Mouse (Mus musculus) small intestine, adult 2 months (tissue): ENCODE measurements around the gene Gm49354. TPM values are rescaled to one million over a fixed set of nuclear protein-coding genes. Genes with fewer than 3 reads are reported as not detected.
A peak's percentile ranks its signal among the peaks of the same experiment; 100 is the strongest.

ENCODE experiments used
- H3K27ac ChIP-seq: fragments of 200-500 bp; 2 replicates; pipeline ENCODE4 v1.5.1; 2012; ENCODE audit warnings: low read depth, low read length, control low read depth, inconsistent platforms; ENCODE audit not compliant: insufficient read depth
- H3K27me3 ChIP-seq: fragments of 200-500 bp; 2 replicates; pipeline ENCODE4 v1.6.1; 2012; ENCODE audit warnings: mild to moderate bottlenecking, moderate library complexity, low read length, inconsistent platforms; ENCODE audit not compliant: control insufficient read depth, insufficient read depth
- H3K36me3 ChIP-seq: fragments of 200-500 bp; 2 replicates; pipeline ENCODE4 v1.6.1; 2012; ENCODE audit warnings: mild to moderate bottlenecking, low read length, control low read depth, inconsistent platforms; ENCODE audit not compliant: control insufficient read depth, insufficient read depth
- H3K4me1 ChIP-seq: fragments of 200-500 bp; 2 replicates; pipeline ENCODE4 v1.6.1; 2012; ENCODE audit warnings: low read length, inconsistent platforms, mixed read lengths; ENCODE audit not compliant: control insufficient read depth, insufficient read depth, insufficient read length
- H3K4me3 ChIP-seq: fragments of 200-500 bp; 2 replicates; pipeline ENCODE4 v1.5.1; 2012; ENCODE audit warnings: low read depth, mild to moderate bottlenecking, control low read depth, inconsistent platforms, low read length, moderate library complexity
- CTCF ChIP-seq: fragments of 200-500 bp; IDR thresholded peaks from 2 replicates; pipeline ENCODE4 v1.5.1; 2012; ENCODE audit warnings: low read depth, mild to moderate bottlenecking, control low read depth, inconsistent platforms, low read length, moderate library complexity, mixed read lengths; ENCODE audit not compliant: insufficient replicate concordance, insufficient read length; ENCODE audit errors: extremely low read depth
- POLR2A ChIP-seq: fragments of 200-500 bp; IDR thresholded peaks from 2 replicates; pipeline ENCODE4 v1.6.1; 2012; ENCODE audit warnings: low read depth, mild to moderate bottlenecking, control low read depth, inconsistent platforms, low read length, moderate library complexity
- WGBS: fragments of 180-500 bp; shearing (Covaris S2); methylation state at CpG from one replicate; pipeline ENCODE4 v1.1.7; 2018; 5-methylcytosine and 5-hydroxymethylcytosine counted together
- polyA plus RNA-seq: library from polyadenylated mRNA; depleted of rRNA; stranded (reverse); fragments of >200 nt; gene quantifications from 2 replicates; pipeline ENCODE4 v1.2.3, GENCODE M21; 2012

Gene Gm49354
- polyA plus RNA-seq, 1 experiment = not detected

DNA sequence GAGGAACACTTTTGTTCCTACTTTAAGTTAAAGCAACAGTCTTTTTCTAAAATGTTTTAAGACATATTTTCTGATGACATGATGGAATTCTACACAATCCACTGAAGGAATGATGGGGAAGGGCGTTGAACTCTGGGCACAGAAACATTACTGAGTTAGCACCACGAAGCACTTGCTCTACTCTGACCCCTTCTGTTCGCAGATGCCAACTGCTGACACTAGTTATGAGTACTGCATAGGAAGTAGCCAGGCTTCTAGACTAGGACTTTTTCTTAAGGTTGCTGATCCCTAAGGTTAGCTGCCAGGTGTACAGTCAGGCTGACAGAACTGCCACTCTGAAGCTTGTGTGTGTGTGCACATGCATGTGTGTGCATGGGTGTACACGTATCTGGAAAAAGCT, 2.8 kb downstream of the Gm49354 start:
- no peak for TF ChIP-seq CTCF
- TF ChIP-seq POLR2A = no peak
- Histone ChIP-seq H3K36me3 (peaks cover 82% of the 10 kb centered on the region), H3K27me3 (no peaks in the 10 kb centered on the region), H3K27ac (no peak overlapping the region), H3K4me1 (no peaks in the 10 kb centered on the region), H3K4me3 (no peak overlapping the region)
- 75% methylated on average over 4 of the region's 4 CpGs for WGBS

DNA sequence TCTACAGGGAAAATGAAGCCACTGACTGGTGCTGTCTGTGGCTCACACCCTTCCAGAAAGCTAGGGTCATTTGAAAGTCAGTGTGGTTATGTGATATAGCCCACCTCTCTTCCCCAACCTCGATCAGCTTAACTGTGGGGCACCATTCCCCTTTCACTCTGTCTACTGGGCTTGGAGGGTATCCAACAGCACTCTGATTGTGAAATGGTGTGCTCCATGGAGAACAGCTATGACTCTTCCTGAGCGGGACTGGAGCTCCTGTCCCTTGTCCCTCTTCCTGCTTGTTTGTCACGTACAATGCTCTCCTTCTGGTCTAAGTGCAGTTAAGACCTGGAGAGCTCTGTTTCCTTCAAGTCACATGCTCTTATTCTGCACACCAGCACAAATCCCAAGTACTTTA, 6.9 kb downstream of the Gm49354 start:
- 75% methylated on average over 3 of the region's 3 CpGs for WGBS
- Histone ChIP-seq H3K27ac (no peak overlapping the region), H3K27me3 (no peaks in the 10 kb centered on the region), H3K4me3 (no peak overlapping the region), H3K36me3 (peaks cover 60% of the 10 kb centered on the region), H3K4me1 (peaks cover 7% of the 10 kb centered on the region; the same call in 1 of the 2 replicates)
- TF ChIP-seq CTCF = no peak
- no peak for TF ChIP-seq POLR2A

DNA sequence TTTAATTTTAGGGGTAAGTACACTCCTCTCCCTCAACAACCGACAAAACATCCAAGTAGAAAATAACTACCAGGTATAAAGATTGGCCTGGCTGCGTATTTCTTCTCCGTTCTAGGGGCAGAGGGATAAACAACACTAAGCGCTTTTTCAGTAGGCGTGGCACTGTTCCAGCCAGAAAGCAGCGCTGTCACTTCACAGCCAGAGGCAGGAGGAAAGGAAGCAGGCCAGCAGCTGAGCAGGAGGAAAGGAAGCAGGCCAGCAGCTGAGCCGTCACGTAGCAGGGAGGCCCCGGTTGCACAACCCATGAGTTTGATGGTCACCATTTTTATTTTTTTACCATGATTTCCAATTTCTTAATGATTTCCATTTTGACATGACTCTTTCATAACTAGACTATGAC, 10.8 kb downstream of the Gm49354 start:
- Histone ChIP-seq H3K4me1 (peaks cover 21% of the 10 kb centered on the region), H3K27me3 (no peaks in the 10 kb centered on the region), H3K36me3 (peaks cover 28% of the 10 kb centered on the region), H3K4me3 (no peak overlapping the region), H3K27ac (peak overlapping the region; percentile 53)
- TF ChIP-seq CTCF (no peak), POLR2A (no peak)
- 27% methylated on average over 9 of the region's 9 CpGs for WGBS

DNA sequence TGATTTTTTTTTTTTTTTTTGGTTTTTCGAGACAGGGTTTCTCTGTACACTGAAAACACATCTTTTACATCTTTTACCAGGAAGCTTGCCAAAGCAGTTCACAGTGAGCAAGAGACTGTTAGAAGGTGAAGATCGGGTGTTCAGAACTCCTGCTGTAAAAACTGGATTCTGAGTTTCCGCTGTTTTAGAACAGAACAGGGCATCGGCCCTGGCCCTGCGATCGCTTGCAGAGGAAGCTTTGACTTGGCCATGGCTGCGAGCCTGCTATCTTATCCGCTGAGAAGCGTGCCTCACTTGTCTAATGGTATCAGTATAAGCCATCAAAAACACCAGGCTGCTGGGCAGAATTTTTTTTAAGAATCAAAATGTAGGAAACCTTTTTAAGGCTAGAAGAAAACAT, 11.2 kb downstream of the Gm49354 start:
- Histone ChIP-seq H3K27me3 (no peaks in the 10 kb centered on the region), H3K4me1 (peaks cover 25% of the 10 kb centered on the region), H3K36me3 (peaks cover 24% of the 10 kb centered on the region), H3K27ac (peak overlapping the region; percentile 74), H3K4me3 (no peak overlapping the region)
- WGBS = 38% methylated on average over 9 of the region's 9 CpGs
- TF ChIP-seq POLR2A (no peak), CTCF (no peak)

DNA sequence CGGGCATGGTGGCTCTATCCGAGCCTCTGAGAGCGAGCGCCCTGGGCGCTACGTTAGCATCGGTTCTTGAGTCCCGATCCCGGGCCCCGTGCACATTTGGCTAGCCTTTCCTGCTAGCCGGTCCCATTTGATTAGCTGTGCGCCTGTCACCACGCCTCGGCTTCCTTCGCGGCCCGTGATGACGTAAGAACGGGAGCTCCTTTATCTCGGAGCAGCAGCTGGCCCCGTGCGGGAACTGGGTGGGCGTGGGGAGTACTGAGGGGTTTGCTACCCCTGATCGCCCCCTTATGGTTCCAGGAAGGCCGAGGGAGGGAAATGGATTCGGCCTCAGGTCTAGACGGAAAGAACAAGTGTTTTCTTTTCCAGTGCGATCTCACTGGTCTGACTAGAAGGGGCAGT, 11.9 kb downstream of the Gm49354 start:
- Histone ChIP-seq H3K27ac (peak overlapping the region; percentile 96), H3K27me3 (no peaks in the 10 kb centered on the region), H3K4me3 (peak overlapping the region; percentile 68), H3K36me3 (peaks cover 19% of the 10 kb centered on the region), H3K4me1 (peaks cover 26% of the 10 kb centered on the region)
- under 1% methylated on average over 28 of the region's 28 CpGs for WGBS
- TF ChIP-seq POLR2A (no peak), CTCF (no peak)

DNA sequence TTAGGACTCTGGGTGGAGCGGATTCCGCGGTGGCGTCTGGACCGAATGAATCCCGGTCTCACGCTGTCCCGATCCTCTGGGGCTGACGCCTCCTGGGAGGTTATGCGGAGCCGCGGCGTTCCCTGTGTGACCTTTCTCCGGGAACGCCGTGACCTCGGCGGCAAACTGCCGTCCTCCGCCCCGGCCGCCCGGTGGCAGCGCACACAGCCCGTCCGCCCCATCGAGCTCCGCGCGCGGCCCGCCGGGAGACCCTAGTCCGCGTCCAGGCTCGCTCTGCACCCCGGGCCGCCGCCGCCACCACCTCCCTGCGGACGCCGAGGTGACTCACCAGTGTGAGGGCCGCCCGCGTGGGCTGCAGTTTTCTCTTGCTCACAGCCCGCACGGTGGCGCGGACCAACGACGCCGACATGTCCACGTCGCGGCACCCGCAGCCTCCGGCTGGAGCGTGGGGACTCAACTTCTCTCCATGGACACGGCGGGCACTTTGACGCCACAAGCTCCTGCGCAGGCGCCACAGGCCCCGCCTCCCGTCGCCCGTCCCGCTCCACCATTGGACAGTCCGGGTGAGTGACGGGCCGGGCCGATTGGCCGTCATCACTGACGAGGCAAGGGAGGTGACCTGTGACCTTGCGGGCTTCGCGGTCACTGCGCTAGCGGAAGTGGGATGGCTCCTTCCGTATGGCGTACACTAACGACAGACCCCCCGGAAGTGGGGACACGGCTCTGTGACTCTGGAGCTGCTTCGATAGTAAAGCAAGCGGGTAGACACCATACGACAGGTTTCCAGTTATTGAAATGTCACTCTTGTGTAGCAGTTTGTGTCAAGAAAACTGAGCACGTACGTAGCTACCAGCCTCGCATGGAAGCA, 12.5 kb downstream of the Gm49354 start, which contains the start of gene Isca1:
Gene Isca1 (minus strand): TSS at position 515 of the 868 bp plus-strand sequence.
- WGBS = under 1% methylated on average over 91 of the region's 91 CpGs
- peaks cover 26% of the 10 kb centered on the region for H3K4me1 ChIP-seq
- TF ChIP-seq CTCF (no peak), POLR2A (peak; percentile 15)

DNA sequence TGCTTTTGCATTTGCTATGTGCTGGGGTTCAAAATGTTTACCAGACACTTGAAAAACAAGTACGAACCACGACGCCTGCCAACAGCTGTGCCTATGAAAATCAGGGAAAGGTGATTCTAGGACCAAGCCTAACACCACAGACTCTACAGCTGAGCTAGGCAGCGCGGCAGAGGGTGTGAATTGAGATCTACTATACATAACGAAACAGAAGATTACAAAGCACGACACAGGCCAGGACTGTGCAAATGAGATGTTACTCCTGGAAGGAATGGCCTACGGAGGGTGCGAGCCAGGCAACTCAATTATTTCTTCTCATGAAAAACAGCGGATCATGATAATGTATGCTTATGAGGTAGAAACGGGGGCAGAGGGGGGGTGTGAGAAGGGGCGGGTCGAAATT, 13.5 kb downstream of the Gm49354 start:
- Histone ChIP-seq H3K27ac (0 out of 2 replicates have a peak overlapping the region, but pooled peaks have one; percentile 10), H3K4me1 (peaks cover 26% of the 10 kb centered on the region), H3K4me3 (peak overlapping the region; percentile 37; the same call in 1 of the 2 replicates), H3K27me3 (no peaks in the 10 kb centered on the region), H3K36me3 (peaks cover 11% of the 10 kb centered on the region)
- TF ChIP-seq CTCF (no peak), POLR2A (no peak)
- 11% methylated on average over 13 of the region's 13 CpGs for WGBS

More for the DNA sequence above, 12.5 kb downstream of the Gm49354 start, which contains the start of gene Isca1:
- Histone ChIP-seq H3K27ac (peak within 1 kb of the TSS; percentile 96), H3K4me3 (peak within 1 kb of the TSS; percentile 68), H3K36me3 (peaks cover 15% of the 10 kb centered on the region), H3K27me3 (no peaks in the 10 kb centered on the region)
